Mouse (Mus musculus): Measurements from ENCODE around the gene Iqschfp.

GRCm38 (mm10) chr3:68403343-68403742 lies 511.3 kb downstream of the Iqschfp start:
- no peak for TF ChIP-seq CTCF (IDR thresholded peaks at IDR 0.05; ENCODE audit: low read depth)
- TF ChIP-seq EP300 (IDR thresholded peaks at IDR 0.05; ENCODE audit: low read depth) = no peak
